Mouse (Mus musculus) lung, postnatal 0 days (tissue): ENCODE results near the gene Ksr1. TPM values are rescaled to one million over a fixed set of nuclear protein-coding genes. Genes with fewer than 3 reads are reported as not detected.

Experiments
- ATAC-seq: fragments of 200-750 bp; cut with Nextera tagmentation; 2 replicates; pipeline ENCODE4 v1.8.0; 2017; ENCODE audit warnings: moderate library complexity
- DNase-seq: peaks from one replicate; pipeline ENCODE4 v3.0.0-alpha.2; 2016; ENCODE audit warnings: low spot score
- H3K27ac ChIP-seq: fragments of 300-500 bp; sonication (generic); 2 replicates; pipeline ENCODE4 v1.5.1; 2014; ENCODE audit warnings: antibody characterized with exemption, mild to moderate bottlenecking, low read length, mixed read lengths
- H3K27me3 ChIP-seq: fragments of 300-500 bp; sonication (generic); replicated peaks from 2 replicates; pipeline ENCODE4 v1.6.1; 2014; ENCODE audit warnings: low read length, mixed read lengths; ENCODE audit not compliant: insufficient read depth
- H3K36me3 ChIP-seq: fragments of 300-500 bp; sonication (generic); 2 replicates; pipeline ENCODE4 v1.6.1; 2014; ENCODE audit warnings: low read length, mixed read lengths; ENCODE audit not compliant: insufficient read depth
- H3K4me1 ChIP-seq: fragments of 300-500 bp; sonication (generic); 2 replicates; pipeline ENCODE4 v1.6.1; 2014; ENCODE audit warnings: antibody characterized with exemption, low read depth, low read length, mixed read lengths; ENCODE audit not compliant: insufficient read depth
- H3K4me2 ChIP-seq: fragments of 300-500 bp; sonication (generic); replicated peaks from 2 replicates; pipeline ENCODE4 v1.6.1; 2014; ENCODE audit warnings: low read depth, mild to moderate bottlenecking, low read length, moderate library complexity, mixed read lengths
- H3K4me3 ChIP-seq: fragments of 300-500 bp; sonication (generic); 2 replicates; pipeline ENCODE4 v1.5.1; 2014; ENCODE audit warnings: low read depth, low read length
- H3K9ac ChIP-seq: fragments of 300-500 bp; sonication (generic); replicated peaks from 2 replicates; pipeline ENCODE4 v1.6.1; 2014; ENCODE audit warnings: low read depth, mild to moderate bottlenecking
- H3K9me3 ChIP-seq: fragments of 300-500 bp; sonication (generic); 2 replicates; pipeline ENCODE4 v1.6.1; 2016; ENCODE audit warnings: low read length, mixed read lengths
- CTCF ChIP-seq: IDR thresholded peaks from 2 replicates; pipeline ENCODE4 v1.5.1; 2016; ENCODE audit warnings: antibody characterized with exemption, mild to moderate bottlenecking
- EP300 ChIP-seq: IDR thresholded peaks from 2 replicates; pipeline ENCODE4 v1.6.1; 2016; ENCODE audit warnings: antibody characterized with exemption, mild to moderate bottlenecking, control low read depth
- WGBS: fragments of 180-500 bp; shearing (Covaris S2); extraction: QIAGEN DNeasy Blood & Tissue Kit; methylation state at CpG from one replicate; pipeline ENCODE4 v1.1.7; 2014; 5-methylcytosine and 5-hydroxymethylcytosine counted together
- polyA plus RNA-seq: library from polyadenylated mRNA; unstranded; fragments of >200 nt; fragmentation: Nextera tagmentation; extraction: Ambion mirVana; gene quantifications from 2 replicates; pipeline ENCODE4 v1.2.1, GENCODE M21; 2015

Gene Ksr1
- polyA plus RNA-seq, 1 experiment from 2014 or later: 2.3 TPM

- peaks cover 5% of the 10 kb centered on the region; the same call in 1 of the 2 replicates for H3K4me1 ChIP-seq
- no peaks in the 10 kb centered on the region for H3K36me3 ChIP-seq
- no peak for TF ChIP-seq CTCF
- no peak for TF ChIP-seq EP300
- 77% methylated on average over 6 of the region's 6 CpGs for WGBS
- H3K4me2 ChIP-seq: no peak overlapping the region
- no peak overlapping the region for H3K4me3 ChIP-seq
- ATAC-seq (no peak), DNase-seq (no peak)
- H3K9ac ChIP-seq: no peak overlapping the region
- no peaks in the 10 kb centered on the region for H3K9me3 ChIP-seq
- no peak overlapping the region for H3K27ac ChIP-seq
- H3K27me3 ChIP-seq: no peaks in the 10 kb centered on the region
These were observed 7.6 kb downstream of the Ksr1 start for GRCm38 (mm10) chr11:79138621-79139020.

DNA sequence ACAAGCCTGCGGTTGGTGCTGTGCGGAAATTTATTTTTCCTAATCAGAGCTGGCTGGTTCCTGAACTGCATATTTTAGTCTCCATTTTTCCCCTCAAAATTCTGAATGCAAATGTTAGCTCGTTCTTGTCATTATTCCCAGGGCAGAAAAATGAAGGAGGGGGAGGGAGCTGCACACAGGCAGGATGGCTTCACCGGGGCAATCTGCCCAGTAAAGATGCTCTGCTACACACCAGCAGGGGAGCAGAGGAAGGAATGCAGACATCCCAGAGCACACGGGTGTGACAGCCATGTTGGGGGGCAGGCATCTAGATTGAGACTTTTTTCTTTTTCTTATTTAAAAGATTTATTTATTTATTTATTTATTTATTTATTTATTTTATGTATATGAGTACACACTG, 9.0 kb downstream of the Ksr1 start:
- 76% methylated on average over 5 of the region's 5 CpGs for WGBS
- Histone ChIP-seq H3K4me2 (no peak overlapping the region), H3K4me3 (no peak overlapping the region), H3K27me3 (no peaks in the 10 kb centered on the region), H3K36me3 (no peaks in the 10 kb centered on the region), H3K4me1 (peaks cover 7% of the 10 kb centered on the region; the same call in 1 of the 2 replicates), H3K9me3 (no peaks in the 10 kb centered on the region), H3K9ac (no peak overlapping the region), H3K27ac (no peak overlapping the region)
- ATAC-seq (no peak), DNase-seq (no peak)
- no peak for TF ChIP-seq EP300
- TF ChIP-seq CTCF: no peak

- no peak overlapping the region; the same call in 1 of the 2 replicates for H3K4me2 ChIP-seq
- no peak for ATAC-seq
- H3K4me3 ChIP-seq: no peak overlapping the region
- TF ChIP-seq CTCF (no peak), EP300 (no peak)
- H3K27me3 ChIP-seq: no peaks in the 10 kb centered on the region
- H3K27ac ChIP-seq: peak overlapping the region; percentile 54; the same call in 1 of the 2 replicates
- H3K36me3 ChIP-seq: no peaks in the 10 kb centered on the region
- WGBS: 27% methylated on average over 7 of the region's 7 CpGs
- no peak for DNase-seq
- H3K9ac ChIP-seq: no peak overlapping the region
- H3K9me3 ChIP-seq: no peaks in the 10 kb centered on the region
- peaks cover 10% of the 10 kb centered on the region; the same call in 1 of the 2 replicates for H3K4me1 ChIP-seq
These were observed 10.4 kb downstream of the Ksr1 start for GRCm38 (mm10) chr11:79135685-79136360.

- peaks cover 10% of the 10 kb centered on the region; the same call in 1 of the 2 replicates for H3K4me1 ChIP-seq
- no peaks in the 10 kb centered on the region for H3K9me3 ChIP-seq
- no peak for TF ChIP-seq CTCF
- no peak for TF ChIP-seq EP300
- no peaks in the 10 kb centered on the region for H3K36me3 ChIP-seq
- H3K4me3 ChIP-seq: no peak overlapping the region
- DNase-seq (no peak), ATAC-seq (no peak)
- WGBS: 94% methylated on average over 11 of the region's 13 CpGs
- H3K27ac ChIP-seq: no peak overlapping the region
- no peak overlapping the region for H3K9ac ChIP-seq
- H3K27me3 ChIP-seq: no peaks in the 10 kb centered on the region
- no peak overlapping the region for H3K4me2 ChIP-seq
These were observed 11.1 kb downstream of the Ksr1 start for GRCm38 (mm10) chr11:79135105-79135503.

DNA sequence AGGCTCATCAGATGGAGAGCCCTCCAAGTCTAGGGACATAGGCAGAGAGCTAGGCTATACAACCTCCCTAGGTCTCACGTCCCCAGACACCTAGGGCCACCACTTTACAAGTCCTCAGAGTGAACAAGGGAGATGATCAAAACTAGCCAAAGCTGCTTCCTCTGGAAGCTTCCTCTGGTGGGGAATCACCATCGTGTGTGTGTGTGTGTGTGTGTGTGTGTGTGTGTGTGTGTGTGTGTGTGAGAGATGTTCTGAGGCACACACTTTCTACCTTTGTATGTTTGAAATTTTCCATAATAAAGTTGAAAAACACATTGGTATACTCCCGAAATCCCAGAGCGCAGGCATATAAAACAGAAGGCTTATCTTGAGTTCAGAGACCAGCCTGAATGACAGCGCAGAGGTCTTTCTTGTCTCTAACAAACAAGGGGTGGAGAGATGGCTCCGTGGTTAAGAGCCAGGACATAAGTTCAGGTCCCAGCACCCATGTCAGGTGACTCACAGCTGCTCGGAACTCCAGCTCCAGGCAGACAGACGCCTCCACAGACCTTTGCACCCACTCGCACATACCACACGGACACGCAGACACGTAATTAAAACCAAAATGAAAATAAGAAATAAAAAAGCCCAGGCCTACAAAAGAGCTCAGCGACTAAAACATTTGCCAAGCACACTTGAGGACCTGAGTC, 11.6 kb downstream of the Ksr1 start:
- peaks cover 10% of the 10 kb centered on the region; the same call in 1 of the 2 replicates for H3K4me1 ChIP-seq
- ATAC-seq: no peak
- TF ChIP-seq CTCF: no peak
- TF ChIP-seq EP300: no peak

GRCm38 (mm10) chr11:79133961-79134360, 12.2 kb downstream of the Ksr1 start:
- H3K36me3 ChIP-seq: no peaks in the 10 kb centered on the region
- H3K27me3 ChIP-seq: no peaks in the 10 kb centered on the region
- H3K27ac ChIP-seq: no peak overlapping the region
- no peak overlapping the region for H3K4me3 ChIP-seq
- H3K9me3 ChIP-seq: no peaks in the 10 kb centered on the region
- 84% methylated on average over 9 of the region's 9 CpGs for WGBS
- H3K4me2 ChIP-seq: no peak overlapping the region
- TF ChIP-seq CTCF (no peak), EP300 (no peak)
- no peak for ATAC-seq
- peaks cover 10% of the 10 kb centered on the region; the same call in 1 of the 2 replicates for H3K4me1 ChIP-seq
- H3K9ac ChIP-seq: no peak overlapping the region
- DNase-seq: no peak

More for the DNA sequence above, 11.6 kb downstream of the Ksr1 start:
- Histone ChIP-seq H3K9ac (no peak overlapping the region), H3K4me2 (no peak overlapping the region), H3K4me3 (no peak overlapping the region), H3K27me3 (no peaks in the 10 kb centered on the region), H3K27ac (no peak overlapping the region), H3K36me3 (no peaks in the 10 kb centered on the region), H3K9me3 (no peaks in the 10 kb centered on the region)
- DNase-seq: no peak
- WGBS: 74% methylated on average over 13 of the region's 13 CpGs
